Mouse (Mus musculus) MEL-GATA-1-ER (cell line): ENCODE measurements at regions not wholly inside any gene's neighbourhood (a gene's known extent, or its start where the extent isn't known, plus 50 kb on each side); places are given as distances from the start of the nearest gene placed in this dataset.

Experiments used
- DNase-seq: peaks from one replicate; pipeline ENCODE4 v3.0.0-alpha.2; 2012; ENCODE audit warnings: low read depth; ENCODE audit errors: extremely low read depth

DNA sequence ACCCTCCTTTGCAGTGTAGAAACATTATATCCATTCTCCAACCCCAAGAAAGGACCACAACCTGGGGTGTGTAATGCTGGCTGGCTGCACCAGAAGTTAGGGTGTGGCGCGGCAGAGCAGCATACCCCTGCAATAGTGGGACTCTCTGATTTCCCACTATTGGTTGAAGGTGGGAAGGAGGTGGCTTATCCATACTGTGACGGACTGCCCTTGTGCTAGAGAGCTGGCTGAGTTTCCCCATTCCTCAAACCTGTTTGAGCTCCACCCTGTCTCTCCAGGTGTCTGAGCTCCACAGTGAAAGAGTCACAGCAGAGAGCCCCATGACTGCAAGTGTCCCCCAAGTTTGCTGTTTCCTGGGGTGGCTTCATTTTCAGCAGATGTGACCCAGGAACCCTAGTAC is 79.6 kb downstream of the Sik1 start:
- no peak for DNase-seq

DNA sequence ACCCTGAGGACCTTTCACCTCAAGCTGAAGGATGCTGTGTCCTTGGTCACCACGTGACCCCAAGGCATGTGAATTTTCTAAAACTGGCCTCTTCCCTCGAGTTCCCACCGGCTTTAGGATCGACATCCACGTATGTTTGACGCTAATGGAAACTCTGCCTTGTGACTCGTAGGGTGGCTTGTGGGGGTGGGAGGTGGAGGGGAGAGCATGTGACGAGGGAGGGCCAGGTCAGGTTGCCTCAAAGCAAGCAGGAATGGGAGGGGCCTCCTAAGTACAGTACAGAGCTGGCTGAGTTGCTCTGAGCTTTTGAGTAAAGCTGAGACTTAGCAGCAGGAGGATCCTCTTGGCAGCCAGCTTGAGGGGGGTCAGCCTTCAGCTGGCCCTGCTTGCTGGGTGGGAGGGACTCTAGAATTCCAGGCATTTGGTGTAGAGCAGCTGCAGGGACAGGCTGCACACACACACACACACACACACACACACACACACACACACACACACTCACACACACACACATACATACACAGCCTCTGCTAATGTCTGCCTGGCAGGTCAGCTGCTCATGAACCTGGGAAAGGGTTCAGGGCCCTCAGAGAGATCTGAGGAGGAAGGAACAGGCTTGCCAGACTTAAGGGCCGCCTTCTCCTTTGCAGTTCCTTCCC is 78.5 kb downstream of the Sik1 start:
- DNase-seq, result no peak

DNA sequence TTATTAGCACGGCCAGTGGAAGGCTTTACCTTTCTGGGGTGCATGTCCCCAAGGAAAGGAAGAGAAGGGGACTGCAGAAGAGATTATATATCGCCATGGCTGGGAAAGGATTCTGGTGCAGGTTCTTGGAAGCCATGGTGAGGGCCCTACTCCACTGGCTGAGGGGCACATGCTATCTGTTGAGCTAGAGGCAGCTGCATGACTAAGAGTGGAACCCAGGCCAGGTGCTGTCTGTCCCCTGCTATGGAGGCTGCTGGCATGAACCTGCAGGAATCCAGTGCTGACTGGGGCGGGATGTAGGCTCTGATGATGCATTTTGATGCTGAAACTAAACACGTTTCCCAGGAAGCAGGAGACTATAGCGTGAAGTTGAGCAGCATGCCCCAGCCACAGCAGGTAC is 77.9 kb downstream of the Sik1 start:
- no peak for DNase-seq

DNA sequence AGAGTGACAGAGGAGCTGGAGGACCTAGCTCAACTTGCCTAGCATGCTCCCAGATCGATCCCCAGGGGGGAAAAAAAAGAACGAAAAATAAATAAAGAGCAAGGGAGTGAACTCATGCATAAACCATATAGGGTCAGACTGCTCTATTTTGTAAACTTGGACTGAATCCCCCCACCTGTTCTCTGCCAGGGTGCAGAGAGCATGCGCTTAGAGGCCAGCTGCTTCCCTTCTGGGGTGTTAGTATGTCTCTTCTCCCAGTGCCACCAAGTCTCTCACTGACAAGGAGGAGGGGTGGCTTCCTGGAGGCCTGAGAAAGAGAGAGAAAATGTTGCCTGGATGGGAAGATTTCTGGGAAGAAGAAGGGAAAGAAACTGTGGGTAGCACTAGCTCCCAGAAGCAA is 76.1 kb downstream of the Sik1 start:
- no peak for DNase-seq

DNA sequence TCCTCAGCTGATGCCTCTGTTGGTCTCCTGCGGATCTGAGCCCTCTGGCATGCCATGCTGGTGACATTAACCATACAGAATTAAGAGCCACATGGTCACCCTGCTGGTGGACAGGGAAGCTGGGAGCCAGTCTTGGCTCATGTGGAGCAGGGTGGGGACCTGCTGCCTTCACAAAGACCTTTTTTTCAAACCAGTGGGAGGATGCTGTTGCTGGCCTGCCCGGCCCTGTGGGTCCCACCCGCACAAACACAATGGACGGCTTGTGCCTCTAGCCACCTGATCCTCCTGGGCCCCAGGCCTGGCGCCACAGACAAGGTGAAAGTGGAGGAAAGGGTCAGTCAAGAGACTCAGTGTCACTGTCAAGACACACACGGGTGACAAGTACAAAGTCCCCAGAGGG is 73.4 kb downstream of the Sik1 start:
- no peak for DNase-seq

DNA sequence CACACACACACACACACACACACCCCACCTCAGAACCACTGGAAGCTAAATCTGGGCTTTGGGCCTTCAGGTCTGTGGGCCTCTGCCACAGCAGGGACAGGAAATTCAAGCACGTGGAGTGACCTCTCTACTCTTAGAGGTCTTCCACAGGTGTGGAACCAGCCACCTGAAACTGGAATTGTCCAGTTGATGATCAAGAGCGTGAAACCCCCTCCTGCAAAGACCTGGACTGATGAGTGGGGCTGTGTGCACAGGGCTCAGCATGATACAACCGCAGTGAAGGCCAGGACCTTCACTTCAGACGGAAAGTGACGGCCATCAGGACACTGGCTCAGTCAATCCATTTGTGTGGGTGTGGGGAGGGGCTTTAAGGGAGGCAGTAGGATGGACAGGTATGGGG is 72.5 kb downstream of the Sik1 start:
- DNase-seq, result no peak

DNA sequence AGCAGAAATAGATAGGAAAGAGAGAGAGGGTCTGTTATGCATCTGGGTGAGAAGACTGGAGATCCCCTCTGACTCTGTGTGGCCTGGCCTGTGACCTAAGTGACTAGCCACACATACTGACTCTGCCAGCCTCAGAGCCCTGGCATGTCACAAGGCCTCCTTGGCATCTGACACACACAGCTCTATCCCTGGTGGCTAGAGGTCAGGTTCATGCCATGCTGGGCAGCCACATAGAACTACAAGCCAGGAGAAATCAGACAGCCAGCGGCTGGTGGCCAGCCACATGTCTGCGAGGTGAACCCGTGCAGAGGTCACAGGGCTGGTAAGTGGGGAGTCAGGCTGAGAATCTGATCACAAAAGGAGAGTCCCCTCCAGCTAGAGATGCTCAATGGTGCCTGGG is 67.3 kb downstream of the Sik1 start:
- DNase-seq, result no peak

DNA sequence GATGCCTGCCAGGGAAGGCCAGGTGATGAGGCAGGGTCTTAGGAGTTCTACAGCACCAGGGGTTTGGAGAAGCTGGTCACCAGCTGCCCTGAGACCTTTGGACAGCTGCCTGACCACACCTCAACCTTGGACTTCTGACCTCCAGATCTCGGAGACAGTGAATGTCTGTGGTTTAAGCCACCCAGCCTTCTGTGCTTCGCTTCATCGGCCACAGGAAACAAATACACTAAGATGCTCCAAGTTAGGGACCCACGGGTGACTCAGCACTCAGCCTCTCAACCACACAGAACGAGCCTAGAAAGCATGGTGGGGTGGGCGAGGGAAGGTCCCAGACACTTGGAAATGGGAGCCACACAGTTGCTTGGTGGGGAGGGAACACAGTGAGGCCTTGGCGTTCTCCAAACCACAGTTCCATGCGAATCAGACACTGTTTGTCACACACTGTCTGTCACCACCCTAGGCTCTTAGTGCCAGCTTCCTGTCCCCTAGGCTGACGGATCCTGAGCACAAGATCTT is 66.5 kb downstream of the Sik1 start:
- no peak for DNase-seq

DNA sequence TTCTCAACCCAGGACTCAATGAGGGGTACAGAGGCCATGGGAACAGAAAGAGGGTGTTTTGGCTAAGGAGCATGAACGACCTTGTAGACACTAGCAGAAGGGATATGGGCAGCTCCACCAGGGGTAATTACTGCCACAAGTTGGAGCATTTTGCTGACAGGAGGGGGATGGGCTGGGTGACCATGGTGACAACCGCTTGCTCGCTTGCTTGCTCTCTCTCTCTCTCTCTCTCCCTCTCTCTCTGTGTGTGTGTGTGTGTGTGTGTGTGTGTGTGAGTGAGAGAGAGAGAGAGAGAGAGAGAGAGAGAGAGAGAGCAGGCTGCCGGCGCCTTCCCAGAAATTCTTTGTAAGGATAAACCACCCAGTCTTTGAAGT is 65.7 kb downstream of the Sik1 start:
- no peak for DNase-seq

DNA sequence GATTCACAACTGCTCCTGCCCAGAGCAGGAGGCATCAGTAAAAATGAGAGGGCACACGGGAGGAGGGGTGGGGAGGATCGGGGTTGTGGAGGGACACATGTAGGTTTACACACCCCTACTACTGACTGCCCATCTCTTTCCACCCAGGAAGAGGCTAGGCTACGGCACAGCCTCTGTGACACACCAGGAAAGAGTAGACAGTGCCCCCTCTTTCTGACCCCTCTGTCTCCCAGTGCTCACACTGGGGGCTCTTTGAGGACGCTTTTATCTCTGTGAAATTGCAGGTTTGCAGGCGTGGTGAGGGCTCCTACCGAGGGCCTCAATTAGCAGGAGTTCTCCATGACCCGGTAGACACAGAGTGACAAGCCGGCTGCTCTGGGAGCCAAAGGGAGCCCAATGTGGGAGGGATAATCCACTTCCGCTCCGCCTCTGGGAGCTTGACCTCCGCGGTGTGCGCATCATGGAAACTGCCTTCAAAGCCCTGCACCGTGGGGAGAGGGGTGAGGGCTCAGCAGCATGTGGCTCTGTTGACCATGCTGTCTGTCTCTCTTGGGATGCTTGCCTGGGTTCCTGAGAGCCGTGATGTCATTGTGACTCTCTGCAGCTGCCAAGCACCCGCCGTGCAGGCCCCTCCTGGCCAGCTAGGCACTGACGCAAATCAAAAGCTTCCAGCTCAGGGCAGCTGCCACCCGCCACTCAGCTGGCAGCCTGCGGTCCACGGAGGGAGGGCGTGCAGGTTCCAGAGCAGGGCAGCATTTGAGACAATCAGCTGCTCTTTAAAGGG is 65.1 kb downstream of the Sik1 start:
- no peak for DNase-seq

DNA sequence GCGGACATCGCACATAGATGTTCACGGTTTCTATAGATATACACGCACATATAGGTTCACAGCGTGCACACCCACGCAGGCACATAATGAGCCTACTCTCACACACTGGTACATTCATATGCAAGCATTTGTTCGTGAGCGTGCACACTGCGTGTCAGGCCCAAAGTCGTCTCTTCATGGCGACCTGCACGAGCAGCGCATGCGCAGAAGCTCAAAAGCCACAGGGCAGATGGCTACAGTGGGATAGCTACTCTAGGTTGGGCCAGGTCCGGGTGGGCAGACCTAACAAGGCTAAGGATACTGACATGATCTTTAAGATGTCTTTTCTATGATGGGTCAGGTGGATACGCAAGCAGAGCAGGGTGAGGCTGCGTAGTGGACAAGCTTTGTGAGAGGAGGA is 63.9 kb downstream of the Sik1 start:
- DNase-seq, result no peak

DNA sequence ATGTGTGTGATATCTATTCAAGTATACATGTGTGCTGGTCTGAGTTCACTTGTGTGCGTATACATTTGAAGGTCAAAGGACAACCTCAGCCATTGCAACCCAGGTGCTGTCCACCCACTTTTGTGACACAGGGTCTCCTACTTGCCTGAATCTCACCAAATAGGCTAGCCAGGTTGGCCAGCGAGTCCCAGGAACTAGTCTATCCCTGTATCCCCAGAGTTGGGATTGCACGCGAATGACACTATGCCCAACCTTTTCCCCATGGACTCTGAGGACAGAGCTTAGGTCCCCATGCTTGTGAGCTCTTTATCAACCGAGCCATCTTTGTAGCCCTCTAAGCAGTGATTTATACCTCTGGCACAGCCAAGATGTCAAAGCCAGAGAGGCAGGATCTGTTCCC is 62.6 kb downstream of the Sik1 start:
- DNase-seq, result no peak

DNA sequence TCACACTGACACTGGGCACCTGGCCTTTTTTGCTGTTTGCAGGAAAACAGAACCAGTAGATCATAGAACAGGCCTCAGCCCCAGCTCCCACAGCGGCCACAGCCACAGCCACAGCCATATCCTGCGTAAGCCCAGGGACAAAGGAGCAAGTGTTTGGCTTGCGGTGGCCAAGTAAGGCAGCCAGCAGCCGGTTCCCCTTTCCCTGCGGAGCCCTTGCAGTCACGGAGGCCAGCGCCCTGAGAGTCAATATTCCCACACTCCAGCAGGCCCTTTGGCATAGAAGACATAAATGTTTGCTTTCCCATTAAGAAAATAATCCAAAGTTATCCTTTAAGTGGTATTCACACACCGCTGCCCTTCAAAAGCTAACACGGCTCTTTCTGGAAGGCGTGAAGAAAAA is 62.1 kb downstream of the Sik1 start:
- DNase-seq, result no peak

DNA sequence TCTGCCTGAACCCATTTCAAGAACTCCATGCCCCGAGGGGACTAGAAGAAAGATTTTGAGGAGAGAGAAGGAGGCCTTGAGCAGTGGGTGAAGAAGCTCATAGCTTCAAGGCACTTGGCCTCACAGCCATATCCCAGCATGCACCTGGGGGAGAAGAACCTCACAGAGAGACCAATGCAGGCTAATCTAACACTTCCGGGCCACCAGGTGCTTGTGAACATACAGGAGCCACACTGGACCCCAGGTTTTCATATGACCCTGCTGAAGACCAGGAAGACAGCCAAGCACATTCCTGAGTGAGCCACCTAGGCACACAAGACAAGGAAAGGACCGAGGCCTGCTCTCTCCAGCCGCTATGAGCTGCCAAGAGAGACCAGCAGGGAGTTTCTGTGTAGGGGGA is 61.6 kb downstream of the Sik1 start:
- no peak for DNase-seq
